Mouse (Mus musculus) cerebellum, adult 9-11 months (tissue): ENCODE measurements around the gene Gm17361.
"Not testable (repeated sequence)": the region's sequence is repeated elsewhere in the genome, so short reads cannot be mapped to it uniquely, and the experiment has no call there.

Experiments used
- DNase-seq: peaks from one replicate; pipeline ENCODE4 v3.0.0; 2022

Gm17361 gene

DNA sequence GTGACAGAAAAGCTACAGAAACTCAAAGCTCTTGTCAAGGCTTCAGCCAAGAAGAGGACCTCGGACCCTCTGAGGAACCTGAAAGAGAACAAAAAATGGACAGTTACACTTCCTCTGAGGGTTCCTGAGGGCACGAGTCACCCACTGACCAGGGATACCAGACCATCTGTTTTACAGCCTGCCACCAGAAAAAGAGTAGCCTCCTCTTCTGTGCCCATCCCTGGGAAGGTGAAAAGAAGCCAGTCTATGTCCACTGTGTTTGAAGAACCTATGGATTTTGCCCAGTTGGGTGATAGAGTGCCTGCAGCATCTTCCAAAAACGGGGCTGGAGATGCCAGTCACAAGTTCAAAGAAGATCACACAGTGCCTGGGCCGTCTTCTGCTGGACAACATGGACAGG lies at the start of gene Gm17361:
Gm17361 (plus strand) TSS at position 301 of the 400 bp plus-strand sequence.
- DNase-seq, result not testable (repeated sequence)
